Mouse (Mus musculus) testis, adult 2 months (tissue): ENCODE results near the gene Exosc10. TPM values are rescaled to one million over a fixed set of nuclear protein-coding genes. Genes with fewer than 3 reads are reported as not detected.

ENCODE experiments used
- H3K27ac ChIP-seq: fragments of 200-500 bp; 2 replicates; pipeline ENCODE4 v1.5.1; 2012; ENCODE audit warnings: low read depth, low read length; ENCODE audit not compliant: control insufficient read depth, insufficient read depth
- H3K27me3 ChIP-seq: fragments of 200-500 bp; 2 replicates; pipeline ENCODE4 v1.6.1; 2012; ENCODE audit warnings: mild to moderate bottlenecking, low read length, moderate library complexity; ENCODE audit not compliant: control insufficient read depth, insufficient read depth
- H3K36me3 ChIP-seq: fragments of 200-500 bp; 2 replicates; pipeline ENCODE4 v1.6.1; 2012; ENCODE audit warnings: mild to moderate bottlenecking, low read length; ENCODE audit not compliant: control insufficient read depth, insufficient read depth
- H3K4me1 ChIP-seq: fragments of 200-500 bp; 2 replicates; pipeline ENCODE4 v1.6.1; 2012; ENCODE audit warnings: low read length; ENCODE audit not compliant: control insufficient read depth, insufficient read depth
- H3K4me3 ChIP-seq: fragments of 200-500 bp; 2 replicates; pipeline ENCODE4 v1.5.1; 2012; ENCODE audit warnings: low read depth, mild to moderate bottlenecking, low read length, moderate library complexity, mixed read lengths; ENCODE audit not compliant: control insufficient read depth
- CTCF ChIP-seq: fragments of 200-500 bp; IDR thresholded peaks from 2 replicates; pipeline ENCODE4 v1.5.1; 2012; ENCODE audit warnings: low read depth, mild to moderate bottlenecking, inconsistent platforms, low read length, moderate library complexity; ENCODE audit not compliant: control insufficient read depth, insufficient read depth, insufficient replicate concordance
- POLR2A ChIP-seq: fragments of 200-500 bp; IDR thresholded peaks from 2 replicates; pipeline ENCODE4 v1.6.1; 2012; ENCODE audit warnings: low read depth, mild to moderate bottlenecking, inconsistent platforms, low read length, moderate library complexity; ENCODE audit not compliant: control insufficient read depth
- polyA plus RNA-seq: library from polyadenylated mRNA; depleted of rRNA; stranded (reverse); fragments of >200 nt; gene quantifications from 2 replicates; pipeline ENCODE4 v1.2.3, GENCODE M21; 2012

Exosc10 gene
- polyA plus RNA-seq, 1 experiment = 40.1 TPM

DNA sequence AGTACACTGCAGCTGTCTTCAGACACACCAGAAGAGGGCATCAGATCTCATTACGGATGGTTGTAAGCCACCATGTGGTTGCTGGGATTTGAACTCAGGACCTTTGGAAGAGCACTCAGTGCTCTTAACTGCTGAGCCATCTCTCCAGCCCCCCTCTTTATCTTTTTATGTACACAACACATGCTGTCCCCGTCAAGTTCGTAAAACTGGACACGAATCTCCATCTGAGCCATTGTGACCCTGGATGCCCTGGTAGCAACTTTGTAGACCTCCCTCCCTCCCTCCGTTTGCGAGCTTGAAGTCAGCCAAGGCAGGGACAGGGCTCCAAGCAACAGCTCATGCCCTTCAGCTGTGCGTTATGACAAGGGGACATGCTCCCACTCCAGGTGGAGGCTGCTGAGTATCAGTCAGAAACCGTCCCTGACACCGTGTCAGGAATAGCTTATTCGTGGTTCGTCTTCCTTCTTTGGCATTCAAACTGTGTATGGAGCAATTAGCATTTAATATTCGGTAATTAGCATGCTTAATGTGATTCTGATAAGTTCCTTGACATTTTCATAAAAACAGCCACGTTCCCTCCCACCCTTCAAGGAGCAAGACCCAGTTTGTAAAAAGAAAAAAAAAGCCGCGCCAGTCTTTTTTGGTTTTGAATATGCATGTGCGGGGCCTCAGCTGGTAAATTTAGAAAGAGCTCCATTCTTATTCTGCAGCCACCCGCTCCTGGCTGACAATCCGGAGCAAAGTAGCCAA is 32.4 kb downstream of the Exosc10 start:
- peak overlapping the region; percentile 64 for H3K4me3 ChIP-seq
- TF ChIP-seq CTCF = no peak
- TF ChIP-seq POLR2A = no peak
- no peaks in the 10 kb centered on the region for H3K36me3 ChIP-seq

DNA sequence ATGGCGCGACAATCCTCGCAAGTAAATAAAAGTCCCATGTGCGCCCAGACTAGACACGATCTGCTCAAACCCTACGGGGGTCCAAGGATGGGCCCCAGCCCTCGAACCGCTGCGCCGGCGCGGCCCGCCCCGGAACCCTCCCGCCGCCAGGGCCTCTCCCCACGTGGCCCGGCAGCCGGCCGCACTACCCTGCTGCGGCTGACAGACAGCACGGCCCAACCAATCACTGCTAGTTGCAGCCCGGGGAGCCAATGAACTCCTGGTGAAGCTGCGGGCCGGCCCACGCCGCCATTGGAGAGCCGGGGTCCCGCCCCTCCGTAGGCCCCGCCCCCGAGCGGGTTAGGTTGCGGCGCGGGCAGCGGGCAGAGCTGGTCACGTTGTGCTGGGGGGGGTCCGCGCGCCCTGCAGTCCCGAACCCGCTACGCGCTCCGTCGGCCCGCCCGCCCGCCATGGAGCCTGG is 33.0 kb downstream of the Exosc10 start, which contains the start of gene Srm:
Gene Srm (plus strand): TSS at position 333 of the 460 bp plus-strand sequence.
- Histone ChIP-seq H3K27ac (0 out of 2 replicates have a peak within 1 kb of the TSS, but pooled peaks have one; percentile 22), H3K36me3 (no peaks in the 10 kb centered on the region), H3K4me1 (peaks cover 11% of the 10 kb centered on the region), H3K27me3 (no peaks in the 10 kb centered on the region), H3K4me3 (peak within 1 kb of the TSS; percentile 79)
- no peak for TF ChIP-seq POLR2A
- TF ChIP-seq CTCF = no peak

More for the DNA sequence above, 32.4 kb downstream of the Exosc10 start:
- Histone ChIP-seq H3K27ac (0 out of 2 replicates have a peak overlapping the region, but pooled peaks have one; percentile 22), H3K27me3 (no peaks in the 10 kb centered on the region), H3K4me1 (peaks cover 11% of the 10 kb centered on the region)

DNA sequence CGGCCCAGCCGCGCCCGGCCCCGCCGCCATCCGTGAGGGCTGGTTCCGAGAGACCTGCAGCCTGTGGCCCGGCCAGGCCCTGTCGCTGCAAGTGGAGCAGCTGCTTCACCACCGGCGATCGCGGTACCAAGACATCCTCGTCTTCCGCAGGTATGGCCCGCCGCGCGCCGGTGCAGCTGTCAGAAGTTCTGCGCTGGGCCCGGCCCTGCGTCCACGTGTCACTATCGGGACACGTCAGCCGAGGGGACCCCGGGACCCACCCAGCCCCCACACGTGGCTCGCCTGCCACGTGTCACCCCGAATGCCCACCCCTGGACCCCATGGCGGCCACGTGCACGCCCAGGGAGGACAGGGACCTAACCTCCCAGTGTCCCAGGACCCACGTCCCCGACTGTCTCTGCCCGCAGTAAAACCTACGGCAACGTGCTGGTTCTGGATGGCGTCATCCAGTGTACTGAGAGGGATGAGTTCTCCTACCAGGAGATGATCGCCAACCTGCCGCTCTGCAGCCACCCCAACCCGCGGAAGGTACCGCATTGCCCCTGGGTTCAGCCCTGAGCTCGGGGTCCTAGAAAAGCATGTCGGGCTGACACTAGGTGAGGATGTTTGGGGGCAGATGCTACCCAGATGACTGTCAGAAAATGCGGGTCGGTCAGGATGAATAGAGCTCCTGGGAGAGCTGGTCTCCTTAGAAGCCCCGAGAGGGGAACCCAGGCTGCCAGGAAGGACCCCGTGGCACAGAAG is 33.6 kb downstream of the Exosc10 start:
- H3K4me1 ChIP-seq = peaks cover 11% of the 10 kb centered on the region
- no peaks in the 10 kb centered on the region for H3K36me3 ChIP-seq
- peak overlapping the region; percentile 79 for H3K4me3 ChIP-seq
- H3K27ac ChIP-seq = no peak overlapping the region
- TF ChIP-seq CTCF = no peak
- TF ChIP-seq POLR2A = no peak
- no peaks in the 10 kb centered on the region for H3K27me3 ChIP-seq

DNA sequence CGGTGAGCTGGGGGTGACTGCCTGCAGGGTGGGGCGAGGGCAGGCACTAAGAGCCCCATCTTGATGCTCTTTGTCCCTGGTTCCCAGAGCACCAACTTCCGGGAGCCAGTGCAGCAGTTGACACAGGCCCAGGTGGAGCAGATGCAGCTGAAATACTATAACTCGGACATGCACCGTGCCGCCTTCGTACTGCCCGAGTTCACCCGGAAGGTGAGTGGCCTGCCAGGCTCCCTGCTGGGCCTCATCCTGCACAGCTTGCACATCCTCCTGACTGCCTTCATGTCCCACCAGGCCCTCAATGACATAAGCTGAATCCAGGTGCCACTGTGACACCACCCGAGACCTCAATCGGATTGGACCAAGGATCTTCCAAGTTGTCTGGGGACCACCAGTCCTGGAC is 35.8 kb downstream of the Exosc10 start:
- TF ChIP-seq CTCF (no peak), POLR2A (no peak)
- Histone ChIP-seq H3K27me3 (no peaks in the 10 kb centered on the region), H3K27ac (no peak overlapping the region), H3K36me3 (no peaks in the 10 kb centered on the region), H3K4me1 (peaks cover 11% of the 10 kb centered on the region), H3K4me3 (no peak overlapping the region)

DNA sequence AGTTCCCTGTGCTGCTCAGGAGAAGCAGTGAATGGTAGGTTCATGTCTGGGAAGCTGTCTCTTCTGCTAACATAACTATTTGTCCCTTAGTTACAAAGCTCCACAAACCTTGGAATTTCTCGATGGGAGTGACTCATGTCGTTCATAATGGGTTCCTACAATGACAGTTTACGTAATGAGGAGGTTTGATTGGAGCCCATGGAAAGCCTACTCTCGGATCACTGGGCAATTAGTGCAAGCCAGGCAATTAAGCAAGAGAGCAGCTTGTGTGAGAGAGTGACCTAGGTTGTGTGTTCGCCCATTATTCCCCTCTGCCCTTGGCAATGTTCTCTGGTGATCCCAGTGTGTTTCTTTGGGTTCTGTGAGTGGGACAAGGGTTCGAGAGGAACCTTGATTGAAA is 37.7 kb downstream of the Exosc10 start:
- no peak overlapping the region for H3K4me3 ChIP-seq
- peaks cover 7% of the 10 kb centered on the region for H3K4me1 ChIP-seq
- H3K27ac ChIP-seq = no peak overlapping the region
- no peak for TF ChIP-seq CTCF
- TF ChIP-seq POLR2A = no peak
- no peaks in the 10 kb centered on the region for H3K36me3 ChIP-seq
- no peaks in the 10 kb centered on the region for H3K27me3 ChIP-seq

DNA sequence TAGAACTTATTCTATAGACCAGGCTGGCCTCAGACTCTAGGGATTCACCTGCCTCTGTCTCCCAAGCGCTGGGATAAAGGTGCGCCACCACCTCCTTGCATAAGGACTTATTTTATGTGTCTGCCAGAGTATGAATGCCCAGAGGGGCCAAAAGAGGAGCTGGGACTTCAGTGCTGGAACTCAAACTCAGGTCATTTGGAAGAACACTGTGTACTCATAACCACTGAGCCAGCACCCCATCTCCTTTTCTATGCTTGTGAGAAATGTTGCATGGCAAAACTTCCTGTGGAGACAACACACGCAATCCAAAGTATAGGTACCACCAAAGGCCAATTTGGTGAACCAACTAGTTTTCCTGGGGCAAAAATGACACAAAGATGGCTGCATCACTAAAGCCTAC is 38.5 kb downstream of the Exosc10 start:
- Histone ChIP-seq H3K36me3 (no peaks in the 10 kb centered on the region), H3K4me1 (peaks cover 6% of the 10 kb centered on the region), H3K27me3 (no peaks in the 10 kb centered on the region), H3K27ac (no peak overlapping the region), H3K4me3 (no peak overlapping the region)
- no peak for TF ChIP-seq CTCF
- TF ChIP-seq POLR2A = no peak

DNA sequence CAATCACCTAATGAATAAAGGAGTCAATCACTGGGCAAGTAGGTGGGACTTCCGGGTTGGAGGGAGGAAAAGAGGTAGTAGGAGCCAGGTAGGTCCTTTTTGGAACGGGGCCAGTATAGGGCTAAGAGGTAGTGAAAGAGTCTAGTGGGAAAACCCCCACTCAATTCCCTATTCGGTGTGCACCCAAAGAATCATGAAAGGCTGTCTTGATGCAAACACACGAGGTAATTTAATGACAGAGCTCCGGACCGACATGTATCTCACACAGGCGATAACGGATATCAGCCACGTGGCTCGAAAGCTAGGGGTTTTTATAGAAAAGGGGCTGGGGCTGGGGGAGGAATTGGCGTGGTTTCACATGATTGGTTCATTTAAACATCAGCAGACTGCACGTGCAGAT is 40.6 kb downstream of the Exosc10 start:
- TF ChIP-seq CTCF (no peak), POLR2A (no peak)
- H3K27ac ChIP-seq = no peak overlapping the region
- H3K36me3 ChIP-seq = no peaks in the 10 kb centered on the region

More for the DNA sequence above, 40.6 kb downstream of the Exosc10 start:
- Histone ChIP-seq H3K27me3 (no peaks in the 10 kb centered on the region), H3K4me3 (no peak overlapping the region), H3K4me1 (no peaks in the 10 kb centered on the region)
